Mouse (Mus musculus) midbrain, embryonic 14.5 days (tissue): ENCODE measurements around the gene Bptf. TPM values are rescaled to one million over a fixed set of nuclear protein-coding genes. Genes with fewer than 3 reads are reported as not detected.

Experiments
- ATAC-seq: fragments of 200-750 bp; cut with Nextera tagmentation; 2 replicates; pipeline ENCODE4 v1.8.0; 2017; ENCODE audit warnings: moderate number of reproducible peaks, moderate library complexity; ENCODE audit not compliant: low FRiP score, low TSS enrichment
- DNase-seq: peaks from one replicate; pipeline ENCODE4 v3.0.0-alpha.2; 2015
- H3K27ac ChIP-seq: fragments of 300-500 bp; sonication (generic); replicated peaks from 2 replicates; pipeline ENCODE4 v1.5.1; 2014; ENCODE audit warnings: mild to moderate bottlenecking, low read depth, low read length, moderate library complexity
- H3K27me3 ChIP-seq: fragments of 300-500 bp; sonication (generic); 2 replicates; pipeline ENCODE4 v1.6.1; 2014; ENCODE audit warnings: low read length, control low read depth, mixed read lengths; ENCODE audit not compliant: control insufficient read depth, insufficient read depth
- H3K36me3 ChIP-seq: fragments of 300-500 bp; sonication (generic); 2 replicates; pipeline ENCODE4 v1.6.1; 2014; ENCODE audit warnings: low read length, control low read depth; ENCODE audit not compliant: control insufficient read depth, insufficient read depth
- H3K4me1 ChIP-seq: fragments of 300-500 bp; sonication (generic); 2 replicates; pipeline ENCODE4 v1.6.1; 2014; ENCODE audit warnings: mild to moderate bottlenecking, antibody characterized with exemption, low read length, control low read depth; ENCODE audit not compliant: control insufficient read depth, insufficient read depth
- H3K4me2 ChIP-seq: fragments of 300-500 bp; sonication (generic); 2 replicates; pipeline ENCODE4 v1.6.1; 2014; ENCODE audit warnings: mild to moderate bottlenecking, low read length, moderate library complexity
- H3K4me3 ChIP-seq: fragments of 300-500 bp; sonication (generic); replicated peaks from 2 replicates; pipeline ENCODE4 v1.5.1; 2014; ENCODE audit warnings: low read depth, low read length
- H3K9ac ChIP-seq: fragments of 300-500 bp; sonication (generic); replicated peaks from 2 replicates; pipeline ENCODE4 v1.6.1; 2014; ENCODE audit warnings: mild to moderate bottlenecking, low read length, moderate library complexity
- H3K9me3 ChIP-seq: fragments of 300-500 bp; sonication (generic); 2 replicates; pipeline ENCODE4 v1.6.1; 2016; ENCODE audit warnings: low read length, control low read depth, mixed read lengths; ENCODE audit not compliant: control insufficient read depth
- WGBS: fragments of 180-500 bp; shearing (Covaris S2); extraction: QIAGEN DNeasy Blood & Tissue Kit; methylation state at CpG from one replicate; pipeline ENCODE4 v1.1.7; 2014; 5-methylcytosine and 5-hydroxymethylcytosine counted together
- polyA plus RNA-seq: library from polyadenylated mRNA; unstranded; fragments of >200 nt; fragmentation: Nextera tagmentation; extraction: Ambion mirVana; gene quantifications from 2 replicates; pipeline ENCODE4 v1.2.1, GENCODE M21; 2014

The Bptf gene
- polyA plus RNA-seq, 1 experiment from 2014 or later, result 46.9 TPM

DNA sequence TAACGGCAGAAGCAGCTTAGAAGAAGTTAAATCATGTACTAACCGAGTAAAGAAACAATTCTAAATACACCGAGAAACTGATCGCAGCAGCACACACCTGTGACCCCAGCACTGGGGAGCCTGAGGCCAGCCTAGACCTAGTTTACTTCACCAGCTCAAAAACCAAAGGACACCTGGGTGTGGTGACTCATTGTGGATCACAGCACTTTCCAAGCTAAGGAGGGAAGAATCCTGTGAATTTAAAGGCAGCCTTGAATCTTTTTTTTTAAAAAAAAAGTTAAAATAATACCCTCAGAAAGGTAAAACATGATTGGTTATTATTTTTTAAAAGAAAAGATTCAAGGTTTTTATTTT is 24.2 kb downstream of the Bptf start:
- H3K9me3 ChIP-seq, result no peaks in the 10 kb centered on the region
- H3K27ac ChIP-seq, result no peak overlapping the region
- whole genome bisulfite sequencing, result 85% methylated on average over 4 of the region's 4 CpGs

DNA sequence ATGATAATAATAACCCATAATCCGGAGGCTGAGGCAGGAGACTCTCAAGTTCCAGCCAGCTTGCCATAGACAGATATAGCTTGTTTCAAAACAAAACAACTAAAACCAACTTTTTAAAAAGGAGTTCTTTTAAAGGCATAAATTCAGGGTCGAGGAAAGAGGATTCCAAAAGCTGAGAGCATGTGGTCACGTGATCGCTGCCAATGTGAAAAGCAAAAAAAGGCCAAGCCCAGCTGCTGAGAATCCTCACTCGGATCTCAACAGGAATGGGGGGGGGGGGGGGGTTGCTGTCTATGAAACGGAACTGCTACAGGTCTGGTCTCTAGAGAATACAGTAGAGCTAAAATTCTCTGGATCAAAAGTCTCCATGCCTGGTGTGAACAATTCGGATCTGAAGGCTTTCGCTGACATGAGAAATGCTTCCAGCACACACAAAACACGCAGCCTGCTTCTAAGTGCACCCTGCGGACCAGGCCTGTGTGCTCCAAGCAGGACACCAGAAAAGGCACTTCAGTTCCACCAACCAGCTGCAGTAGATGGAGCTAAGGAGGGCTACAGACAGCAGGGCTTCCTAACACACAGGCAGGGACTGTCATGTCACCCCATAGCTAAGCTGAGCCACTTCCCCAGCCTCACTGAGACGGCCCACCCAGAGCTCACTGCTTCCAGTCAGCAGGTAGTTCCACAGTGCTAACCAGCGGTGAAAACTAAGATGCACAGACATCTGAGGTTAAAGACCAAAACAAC is 24.8 kb downstream of the Bptf start:
- Histone ChIP-seq H3K4me3 (no peak overlapping the region), H3K9me3 (no peaks in the 10 kb centered on the region), H3K27ac (no peak overlapping the region), H3K4me2 (no peak overlapping the region), H3K9ac (no peak overlapping the region), H3K27me3 (no peaks in the 10 kb centered on the region), H3K36me3 (peaks cover 17% of the 10 kb centered on the region), H3K4me1 (no peaks in the 10 kb centered on the region)
- DNase-seq, result no peak
- ATAC-seq, result no peak
- WGBS, result 78% methylated on average over 12 of the region's 12 CpGs

More for the DNA sequence above, 24.2 kb downstream of the Bptf start:
- DNase-seq (no peak), ATAC-seq (no peak)
- H3K4me1 ChIP-seq, result no peaks in the 10 kb centered on the region
- H3K4me2 ChIP-seq, result no peak overlapping the region
- H3K27me3 ChIP-seq, result no peaks in the 10 kb centered on the region
- H3K4me3 ChIP-seq, result no peak overlapping the region
- H3K36me3 ChIP-seq, result peaks cover 17% of the 10 kb centered on the region
- H3K9ac ChIP-seq, result no peak overlapping the region

DNA sequence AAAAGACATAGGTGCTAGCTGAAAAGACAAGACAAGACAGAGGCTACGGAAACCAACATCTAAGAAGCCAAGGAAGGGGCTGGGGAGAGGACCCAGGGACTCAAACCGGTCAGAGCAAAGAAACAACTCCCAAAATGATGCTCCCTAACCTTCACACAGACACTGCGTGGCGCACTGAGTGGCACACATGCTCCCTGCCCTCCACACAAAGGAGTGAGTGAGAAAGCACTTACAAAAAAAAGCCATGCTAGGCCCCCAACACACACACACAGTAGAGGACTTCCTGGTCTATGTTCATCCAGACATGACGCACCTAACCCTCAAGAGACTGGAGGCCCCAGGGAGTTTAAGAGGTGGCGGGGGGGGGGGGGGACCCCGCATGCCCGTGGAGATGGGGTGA is 25.5 kb downstream of the Bptf start:
- Histone ChIP-seq H3K4me1 (no peaks in the 10 kb centered on the region), H3K4me3 (no peak overlapping the region), H3K27me3 (no peaks in the 10 kb centered on the region), H3K27ac (no peak overlapping the region), H3K9me3 (no peaks in the 10 kb centered on the region), H3K36me3 (peaks cover 17% of the 10 kb centered on the region), H3K9ac (no peak overlapping the region), H3K4me2 (no peak overlapping the region)
- DNase-seq (no peak), ATAC-seq (no peak)
- WGBS, result 86% methylated on average over 8 of the region's 8 CpGs

DNA sequence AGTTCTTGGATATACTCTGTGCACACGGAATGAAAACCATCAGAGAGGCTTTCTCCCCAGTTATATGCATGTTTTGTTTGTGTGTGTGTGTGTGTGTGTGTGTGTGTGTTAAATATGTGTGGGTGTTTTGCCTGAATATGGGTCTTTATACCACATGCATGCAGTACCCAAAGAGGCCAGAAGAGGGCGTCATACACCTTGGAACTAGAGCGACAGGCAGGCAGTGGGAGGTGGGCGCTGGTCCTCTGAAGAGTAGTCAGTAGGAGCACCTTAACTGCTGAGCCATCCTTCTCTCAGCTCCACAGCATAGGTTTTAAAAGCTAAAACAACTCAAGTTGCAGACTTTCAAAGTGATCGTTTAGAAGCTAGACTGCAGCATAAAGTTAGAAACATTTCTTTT is 26.7 kb downstream of the Bptf start:
- Histone ChIP-seq H3K4me3 (no peak overlapping the region), H3K9me3 (no peaks in the 10 kb centered on the region), H3K4me1 (no peaks in the 10 kb centered on the region), H3K9ac (no peak overlapping the region), H3K4me2 (no peak overlapping the region), H3K36me3 (peaks cover 5% of the 10 kb centered on the region; the same call in 1 of the 2 replicates), H3K27ac (no peak overlapping the region), H3K27me3 (no peaks in the 10 kb centered on the region)
- 54% methylated on average over 5 of the region's 5 CpGs for WGBS
- peak; percentile 71 for DNase-seq
- ATAC-seq, result no peak

DNA sequence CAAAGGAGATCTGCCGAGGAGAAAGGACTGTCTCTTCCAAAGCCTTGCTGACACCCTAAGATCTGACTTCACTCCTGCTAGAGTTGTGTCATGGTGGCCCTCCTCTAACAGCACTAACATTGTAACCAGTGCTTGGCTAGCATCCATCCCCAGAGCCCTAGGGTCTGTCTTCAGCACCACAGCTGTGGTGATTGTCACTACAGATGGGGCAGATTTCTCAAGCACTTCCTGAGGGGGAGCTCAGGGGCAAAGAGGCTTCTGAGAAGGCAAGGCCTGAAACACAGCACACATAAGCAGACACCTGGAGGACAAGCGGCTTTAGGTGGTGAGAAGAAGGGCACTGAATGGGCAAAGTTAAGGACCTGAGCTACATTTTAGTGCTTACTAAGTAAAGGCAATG is 28.2 kb downstream of the Bptf start:
- DNase-seq, result no peak
- H3K9me3 ChIP-seq, result no peaks in the 10 kb centered on the region
- H3K9ac ChIP-seq, result no peak overlapping the region
- H3K4me2 ChIP-seq, result no peak overlapping the region
- no peaks in the 10 kb centered on the region for H3K27me3 ChIP-seq
- H3K36me3 ChIP-seq, result peaks cover 7% of the 10 kb centered on the region
- ATAC-seq, result no peak
- WGBS, result 95% methylated on average over 2 of the region's 2 CpGs
- no peak overlapping the region for H3K4me3 ChIP-seq
- no peaks in the 10 kb centered on the region for H3K4me1 ChIP-seq
- no peak overlapping the region for H3K27ac ChIP-seq

DNA sequence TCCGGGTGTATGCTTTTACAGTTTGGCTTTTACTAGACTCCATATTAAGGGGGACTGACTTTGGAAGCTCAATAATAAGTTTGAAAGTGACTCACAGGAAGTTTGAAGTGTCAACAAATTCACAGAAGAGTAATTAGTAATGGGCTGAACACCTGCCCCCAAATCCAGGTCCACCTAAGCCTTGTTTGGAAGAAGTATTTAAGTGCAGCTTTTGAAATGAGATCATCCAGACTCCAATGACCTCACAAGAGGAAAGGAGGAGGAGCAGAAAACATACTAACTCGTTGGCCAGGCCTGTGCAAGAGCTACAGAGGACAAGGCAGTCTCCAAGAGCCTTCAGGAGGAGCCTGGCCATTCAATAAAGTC is 28.7 kb downstream of the Bptf start:
- Histone ChIP-seq H3K9me3 (no peaks in the 10 kb centered on the region), H3K36me3 (peaks cover 12% of the 10 kb centered on the region), H3K4me1 (no peaks in the 10 kb centered on the region), H3K27ac (no peak overlapping the region), H3K4me3 (no peak overlapping the region), H3K27me3 (no peaks in the 10 kb centered on the region), H3K9ac (no peak overlapping the region), H3K4me2 (no peak overlapping the region)
- DNase-seq, result no peak
- no peak for ATAC-seq
- 83% methylated on average over 2 of the region's 2 CpGs for WGBS

DNA sequence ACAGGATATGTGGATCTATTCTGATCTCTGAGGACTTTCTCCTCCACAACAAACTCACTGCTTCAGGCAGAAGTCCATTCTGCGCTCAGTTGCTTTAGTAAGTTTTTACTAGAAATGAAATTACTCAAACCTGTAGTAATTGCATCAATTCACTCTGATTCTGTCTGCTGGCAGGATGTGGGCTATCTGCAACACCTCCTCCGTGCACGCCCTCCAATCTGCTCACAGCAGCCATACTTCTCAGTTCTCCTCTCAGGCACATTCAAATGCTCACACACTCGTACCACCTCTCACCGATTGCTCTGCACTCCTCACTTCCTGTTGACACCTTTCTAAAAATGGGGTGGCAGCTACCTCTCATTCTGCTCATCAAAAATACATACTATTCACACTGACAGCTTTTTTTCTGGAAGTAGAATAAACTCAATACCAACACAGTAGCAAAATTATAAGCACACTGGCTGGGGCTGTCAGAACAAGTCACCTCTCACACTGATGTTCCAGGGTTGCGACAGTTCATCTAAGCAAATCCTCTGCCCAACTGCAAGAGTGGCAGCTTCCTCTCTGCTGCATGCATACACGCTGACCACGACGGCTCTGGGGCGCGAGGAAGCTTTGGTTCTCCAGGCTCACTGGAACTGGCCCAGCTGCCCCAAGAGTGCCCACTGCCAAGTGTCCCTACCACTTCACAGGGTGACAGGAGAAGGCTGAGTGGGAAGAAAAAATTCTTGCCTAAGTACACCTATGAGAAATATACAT is 29.3 kb downstream of the Bptf start:
- no peak for DNase-seq
- Histone ChIP-seq H3K9me3 (no peaks in the 10 kb centered on the region), H3K9ac (no peak overlapping the region), H3K27me3 (no peaks in the 10 kb centered on the region), H3K27ac (no peak overlapping the region), H3K36me3 (peaks cover 18% of the 10 kb centered on the region), H3K4me2 (no peak overlapping the region), H3K4me1 (no peaks in the 10 kb centered on the region), H3K4me3 (no peak overlapping the region)
- WGBS, result 88% methylated on average over 11 of the region's 11 CpGs
- no peak for ATAC-seq

DNA sequence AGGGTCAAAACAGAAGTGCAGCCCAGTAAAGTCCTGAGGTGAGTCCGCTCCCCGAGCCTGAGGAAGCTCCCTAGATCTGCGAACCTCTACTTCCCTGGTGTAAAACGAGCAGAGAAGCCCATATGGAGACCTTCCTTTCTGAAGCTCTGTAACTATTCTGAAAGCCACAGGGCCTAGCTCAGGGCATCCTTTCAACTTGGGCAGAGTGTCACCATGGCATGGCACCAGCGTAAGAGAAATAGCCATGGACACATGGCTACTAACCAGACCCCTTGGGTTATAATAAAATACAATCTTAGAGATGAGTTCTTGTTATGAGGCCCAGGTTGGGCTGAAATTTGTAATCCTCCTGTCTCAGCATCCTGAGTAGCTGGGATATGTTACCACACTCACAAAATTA is 35.0 kb downstream of the Bptf start:
- 95% methylated on average over 5 of the region's 5 CpGs for WGBS
- H3K36me3 ChIP-seq, result peaks cover 56% of the 10 kb centered on the region

DNA sequence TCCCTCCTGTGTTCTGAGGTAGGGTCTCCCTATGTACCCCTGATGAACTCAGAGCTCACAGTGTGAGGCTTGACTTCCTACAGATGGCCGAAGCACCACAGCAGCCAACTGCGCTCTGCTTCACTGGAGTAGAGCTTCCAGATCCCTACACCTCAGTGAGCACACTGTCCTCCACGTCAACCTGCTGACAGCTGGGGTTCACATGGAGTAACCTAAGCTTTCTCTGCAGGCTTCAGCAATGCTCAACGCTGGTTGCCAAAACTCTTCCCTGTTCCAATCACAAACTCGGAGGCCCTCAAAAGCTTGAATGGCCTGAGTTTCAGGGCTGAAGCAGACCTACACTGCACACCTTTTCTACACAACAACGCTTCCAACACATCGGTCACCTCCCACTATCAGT is 38.1 kb downstream of the Bptf start:
- H3K9ac ChIP-seq, result no peak overlapping the region
- H3K4me2 ChIP-seq, result no peak overlapping the region
- no peaks in the 10 kb centered on the region for H3K27me3 ChIP-seq
- 92% methylated on average over 7 of the region's 7 CpGs for WGBS
- H3K9me3 ChIP-seq, result no peaks in the 10 kb centered on the region
- no peak for ATAC-seq
- H3K4me3 ChIP-seq, result no peak overlapping the region
- no peak for DNase-seq
- peaks cover 59% of the 10 kb centered on the region for H3K36me3 ChIP-seq
- H3K4me1 ChIP-seq, result no peaks in the 10 kb centered on the region
- H3K27ac ChIP-seq, result no peak overlapping the region

More for the DNA sequence above, 35.0 kb downstream of the Bptf start:
- no peak overlapping the region for H3K9ac ChIP-seq
- no peaks in the 10 kb centered on the region for H3K27me3 ChIP-seq
- no peak overlapping the region for H3K27ac ChIP-seq
- ATAC-seq (no peak), DNase-seq (no peak)
- no peaks in the 10 kb centered on the region for H3K4me1 ChIP-seq
- H3K4me2 ChIP-seq, result no peak overlapping the region
- no peaks in the 10 kb centered on the region for H3K9me3 ChIP-seq
- H3K4me3 ChIP-seq, result no peak overlapping the region
